Mouse (Mus musculus) adrenal gland, postnatal 10 days (tissue): ENCODE data around the gene Siglech. TPM values are rescaled to one million over a fixed set of nuclear protein-coding genes. Genes with fewer than 3 reads are reported as not detected.

ENCODE experiments used
- DNase-seq: peaks from one replicate; pipeline ENCODE4 v3.0.0; 2021; ENCODE audit warnings: mixed read lengths
- long read RNA-seq, 2 experiments: library from polyadenylated mRNA; stranded (forward); transcript quantifications; one replicate each; pipeline ENCODE4 v2.0.0; 2021
- total RNA-seq, 2 experiments: library from RNA; stranded (reverse); gene quantifications; 2 replicates each; pipeline ENCODE4 v1.2.3; 2021

Siglech gene
- 1 to 10 TPM in 1 of 2 experiments, under 1 TPM in 1; 0.93 to 1.5 TPM for total RNA-seq
- long read RNA-seq, experiment 1, partial matches to known transcripts: 0 of 2 reads
- long read RNA-seq, experiment 1, other reads (novel, unspliced or antisense): 0 of 2 reads
- long read RNA-seq, experiment 2: 0 reads

DNA sequence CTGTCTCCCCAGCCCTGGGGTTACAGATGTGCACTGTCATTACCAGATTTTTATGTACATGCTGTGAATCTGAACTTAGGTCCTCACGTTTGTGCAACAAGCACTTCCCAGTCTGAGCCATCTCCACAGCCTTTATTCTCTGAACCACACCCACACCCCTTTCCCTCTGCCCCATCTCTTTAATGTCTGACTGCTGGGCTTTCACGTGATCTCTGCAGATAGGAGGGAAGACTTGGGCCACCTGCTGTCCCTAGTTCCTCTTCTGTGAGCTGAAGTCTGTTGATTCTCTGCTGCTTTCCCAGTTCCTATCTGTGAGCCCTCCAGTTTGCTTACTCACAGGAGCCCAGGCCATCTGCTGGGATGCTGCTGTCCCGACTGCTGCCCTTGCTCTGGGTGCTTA, at the start of gene Siglech:
Gene Siglech (plus strand): TSS at position 253 of the 400 bp plus-strand sequence.
- DNase-seq: no peak

DNA sequence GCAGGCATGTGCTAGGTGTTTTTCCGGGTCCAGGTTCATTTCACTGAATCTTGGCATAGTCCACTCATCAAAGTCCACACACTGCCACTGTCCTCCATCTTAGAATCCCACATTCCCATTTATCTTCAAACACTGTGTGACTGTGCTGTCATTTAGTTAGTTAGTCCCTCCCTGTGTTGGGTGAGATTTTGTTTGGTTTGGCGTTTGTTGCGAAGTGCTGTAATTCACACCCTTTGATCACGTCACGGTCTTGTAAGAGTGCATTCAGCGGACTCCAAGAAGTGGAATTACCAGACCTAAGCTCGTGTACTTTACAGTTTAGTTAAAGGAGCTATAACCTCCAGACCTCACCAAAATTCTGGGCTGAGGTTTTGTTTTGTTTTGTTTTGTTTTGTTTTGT, 45.3 kb upstream of the Siglech start:
- no peak for DNase-seq

DNA sequence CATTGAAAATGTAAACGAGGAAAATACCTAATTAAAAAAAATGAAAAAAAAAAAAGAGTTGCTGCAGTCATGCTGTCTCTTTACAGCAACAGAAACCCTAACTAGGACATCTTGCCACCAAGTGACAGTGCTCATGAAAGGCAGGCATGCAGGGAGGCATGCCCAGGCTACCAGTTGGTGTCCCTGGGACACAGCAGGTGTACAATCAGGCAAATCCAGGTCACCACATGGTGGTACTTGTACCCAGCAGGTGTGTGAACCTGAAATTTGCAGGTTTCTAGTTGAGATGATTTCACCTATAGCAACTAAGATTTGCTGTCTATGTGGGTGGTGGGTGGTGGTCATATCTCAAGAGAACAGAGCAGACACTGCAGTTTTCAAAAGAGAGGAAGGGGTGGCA, 39.1 kb upstream of the Siglech start:
- no peak for DNase-seq

DNA sequence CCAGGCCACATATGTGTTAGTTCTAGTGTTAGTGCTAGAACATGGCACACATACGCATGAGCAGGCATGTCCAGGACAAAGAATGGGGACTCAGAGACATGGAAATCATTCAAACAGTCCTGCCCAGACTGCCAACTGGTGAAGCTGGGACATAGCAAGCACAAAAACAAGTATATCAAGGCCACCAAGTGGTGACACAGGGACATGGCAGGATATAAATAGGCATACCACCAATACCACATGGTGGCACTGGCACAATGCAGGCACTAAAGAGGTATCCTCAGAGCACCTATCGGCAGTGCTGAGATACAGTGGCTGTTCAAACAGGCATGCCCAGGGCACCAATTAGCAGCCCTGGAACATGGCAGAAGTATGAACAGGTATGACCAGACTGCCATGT, 33.5 kb upstream of the Siglech start:
- DNase-seq: no peak

DNA sequence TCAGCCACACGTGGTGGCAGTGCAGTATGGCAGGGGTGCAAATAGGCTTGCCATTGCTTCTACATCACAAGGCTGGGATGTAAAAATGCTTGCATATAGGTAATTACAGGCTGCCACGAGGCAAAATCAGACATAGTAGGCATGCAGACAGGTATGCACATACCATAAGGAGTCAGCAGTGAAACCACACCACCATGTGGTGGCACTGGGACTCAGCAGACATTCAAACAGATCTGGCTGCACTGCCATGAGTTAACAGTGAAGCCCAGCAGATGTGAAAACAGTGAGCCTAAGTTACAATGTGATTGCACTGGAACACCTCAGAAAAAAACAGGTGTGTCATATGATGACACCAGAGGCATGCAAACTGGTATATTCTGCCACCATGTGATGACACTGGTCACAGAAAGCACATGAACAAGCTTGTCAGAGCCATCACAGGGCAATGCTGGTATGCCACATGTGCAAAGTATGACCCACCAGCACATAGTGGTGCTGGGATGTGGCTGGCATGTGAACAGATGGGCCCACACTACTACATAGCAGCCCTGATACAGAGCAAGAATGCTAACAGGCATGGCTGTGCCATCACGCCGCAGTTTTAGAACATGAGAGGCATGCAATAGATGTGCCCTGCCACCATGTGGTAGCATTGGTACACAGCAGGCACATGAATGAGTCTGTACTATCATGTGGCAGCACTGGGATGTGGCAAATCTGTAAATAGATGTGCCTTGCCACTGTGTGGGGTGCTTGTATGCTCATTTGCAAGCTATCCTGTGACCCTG, 30.7 kb upstream of the Siglech start:
- peak; percentile 61 for DNase-seq

DNA sequence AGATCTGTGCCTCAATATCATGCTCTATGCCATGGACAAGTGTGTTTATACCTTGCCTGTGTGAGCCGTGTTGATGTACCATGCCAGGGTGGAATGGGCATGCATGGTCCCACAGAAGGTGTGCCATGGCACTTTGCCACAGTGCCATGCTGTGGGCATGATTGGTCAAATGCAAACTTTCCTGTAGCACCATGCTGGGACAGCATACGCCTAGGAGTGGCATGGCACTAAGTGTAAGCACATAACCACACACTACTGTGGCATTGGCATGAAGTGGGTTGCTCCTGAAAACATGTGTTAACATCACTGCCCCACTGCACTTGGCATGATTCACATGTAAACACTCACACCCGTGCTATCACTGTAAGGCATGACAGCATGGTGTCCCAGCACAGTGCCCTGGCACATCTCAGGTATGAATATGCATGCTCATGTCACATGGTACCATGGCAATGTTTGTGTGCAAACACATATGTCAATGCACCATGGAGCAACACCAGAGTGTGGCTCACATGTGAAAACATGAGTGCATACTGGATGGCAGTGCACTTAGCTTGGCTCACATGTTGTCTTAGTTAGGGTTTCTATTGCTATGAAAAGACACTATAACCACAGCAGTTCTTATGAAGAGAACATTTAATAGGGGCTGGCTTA, 24.2 kb upstream of the Siglech start:
- DNase-seq: no peak

DNA sequence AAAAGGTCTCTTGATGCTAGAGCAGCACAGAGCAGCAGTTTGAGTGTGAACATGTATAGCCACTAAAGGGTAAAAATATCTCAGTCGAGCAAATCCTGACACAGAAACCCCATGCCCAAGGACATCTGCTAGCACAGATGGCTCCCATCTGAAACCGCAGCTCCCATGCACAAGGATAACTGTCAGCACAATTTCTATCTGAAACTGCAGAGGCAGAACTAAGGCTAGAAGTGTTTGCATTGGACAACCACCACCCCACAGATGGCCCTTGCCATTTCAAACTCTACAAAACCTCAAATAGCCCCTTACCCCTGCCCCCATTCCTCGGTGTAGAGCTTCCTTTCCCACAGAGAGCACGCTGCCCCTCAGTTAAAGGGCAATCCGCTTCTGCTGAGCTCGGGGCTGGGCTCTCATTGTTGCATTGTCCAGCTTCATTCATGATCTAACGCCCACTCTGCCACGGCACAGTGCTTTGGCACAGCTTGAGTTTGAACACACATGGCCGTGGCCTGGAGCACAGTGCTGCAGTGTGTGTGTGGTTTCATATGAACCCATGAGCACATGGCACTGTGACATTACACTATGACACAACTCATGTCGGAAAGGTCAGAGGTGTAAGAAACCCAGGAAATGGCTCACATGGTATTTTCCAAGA, 23.3 kb upstream of the Siglech start:
- DNase-seq: no peak

DNA sequence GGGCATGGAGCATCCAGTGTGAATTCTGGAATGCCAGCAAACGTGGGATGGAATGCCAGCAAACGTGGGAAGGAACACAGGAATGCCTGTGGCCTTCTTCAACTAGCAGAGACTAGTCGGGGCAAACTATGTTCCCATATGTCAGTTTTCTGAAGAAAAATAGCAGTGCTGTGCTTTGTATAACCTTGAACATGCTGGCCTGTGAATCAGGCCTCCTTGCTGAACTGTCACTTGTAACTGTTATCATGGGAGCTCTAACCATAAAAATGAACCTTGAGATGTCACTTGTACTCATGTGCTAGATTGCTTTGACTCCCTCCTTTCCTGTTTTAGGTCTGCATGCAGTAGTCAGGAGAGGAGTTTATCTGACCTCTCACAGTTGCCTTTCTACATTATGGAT, 17.1 kb upstream of the Siglech start:
- DNase-seq: no peak

DNA sequence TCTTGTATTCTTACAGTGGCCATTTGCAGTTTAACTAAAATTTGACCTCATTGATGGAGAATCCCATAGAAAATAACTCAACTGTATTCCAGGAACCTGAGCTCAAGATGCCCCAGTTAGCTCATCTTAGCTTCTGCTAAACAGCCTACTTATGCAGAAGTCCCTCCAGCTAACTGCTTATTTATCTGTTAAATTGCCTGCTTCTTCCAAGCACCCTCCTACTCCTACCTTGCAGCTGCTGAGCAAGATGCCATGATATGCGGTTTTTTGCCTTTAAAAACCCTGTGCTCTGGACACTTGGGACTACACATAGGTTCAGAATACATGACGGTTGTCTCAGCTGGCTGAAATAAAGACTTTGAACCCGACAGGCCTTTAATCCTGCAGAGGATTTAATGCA, 8.6 kb upstream of the Siglech start:
- DNase-seq: no peak

DNA sequence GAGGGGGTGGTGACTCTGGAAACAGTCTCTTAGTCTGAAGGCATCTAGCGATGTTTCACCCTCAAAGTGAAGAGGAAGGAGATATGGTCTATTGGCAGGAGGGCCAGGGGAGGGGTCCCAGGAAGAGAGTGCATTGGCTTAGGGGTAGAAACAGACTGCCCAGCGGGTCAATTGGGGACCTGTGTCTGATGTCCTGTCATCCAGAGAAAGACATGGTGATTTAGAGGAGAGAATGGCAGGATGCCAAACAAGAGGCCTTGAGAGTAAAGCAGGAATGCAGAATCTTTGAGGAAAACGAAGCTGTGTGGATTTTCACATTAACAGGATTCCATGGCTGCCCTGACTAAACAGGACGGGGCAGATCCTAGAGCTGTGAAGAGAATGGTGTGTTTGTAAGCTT, 12.0 kb downstream of the Siglech start:
- peak; percentile 37 for DNase-seq

DNA sequence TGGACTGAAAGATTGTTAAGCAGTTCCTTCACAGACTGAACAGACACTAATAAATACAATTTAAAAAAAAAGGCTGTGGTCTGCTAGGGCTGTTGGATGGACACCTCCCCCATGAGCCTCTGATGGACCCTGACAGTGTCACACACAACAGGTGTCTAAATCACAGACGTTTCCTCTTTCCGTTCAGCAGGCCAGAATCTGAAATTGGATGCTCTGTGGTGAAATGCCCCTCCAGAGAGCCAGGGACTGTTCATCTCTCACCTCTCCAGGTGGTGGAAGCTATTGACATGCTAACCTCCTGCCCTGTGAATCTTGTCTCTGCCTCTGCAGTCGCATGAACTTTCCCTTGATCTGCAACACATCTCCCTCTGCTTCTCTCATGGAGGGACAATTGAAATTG, 14.5 kb downstream of the Siglech start:
- DNase-seq: no peak

DNA sequence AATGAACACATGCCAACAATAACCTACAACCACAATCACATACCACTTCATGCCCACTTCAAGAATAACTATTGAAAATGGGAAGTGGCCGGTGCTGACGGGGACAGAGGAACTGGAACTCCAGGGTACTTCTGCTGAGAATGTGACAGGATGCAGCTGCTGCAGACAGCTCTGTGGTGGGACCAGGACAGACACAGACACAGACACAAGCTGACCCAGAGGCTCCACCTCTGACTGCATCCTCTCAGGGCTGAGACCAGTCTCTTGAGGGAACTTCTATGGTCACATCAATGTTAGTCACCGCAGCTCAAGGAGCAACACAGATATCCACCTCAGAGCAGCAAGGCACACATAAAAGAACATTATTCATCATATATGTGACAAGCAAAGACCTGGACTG, 16.6 kb downstream of the Siglech start:
- no peak for DNase-seq

DNA sequence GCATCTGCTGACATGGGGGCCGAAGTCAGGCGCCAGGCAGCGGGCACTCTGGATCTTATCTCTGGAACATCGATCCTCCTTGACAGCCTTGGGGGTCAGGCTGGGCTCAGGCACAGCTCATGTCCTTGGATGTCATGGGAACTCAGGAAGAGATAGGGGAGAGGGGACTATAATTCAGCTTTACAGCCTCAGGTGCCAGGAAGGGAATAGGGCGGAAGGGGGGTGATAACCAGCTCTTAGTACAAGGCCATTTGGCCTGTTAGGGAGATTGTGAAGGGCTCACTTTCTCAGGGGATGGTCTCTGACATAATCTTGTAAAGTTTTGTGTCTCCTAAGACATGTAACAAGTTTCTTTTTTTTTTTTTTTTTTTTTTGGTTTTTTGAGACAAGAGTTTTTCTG, 22.6 kb downstream of the Siglech start:
- peak; percentile 50 for DNase-seq

DNA sequence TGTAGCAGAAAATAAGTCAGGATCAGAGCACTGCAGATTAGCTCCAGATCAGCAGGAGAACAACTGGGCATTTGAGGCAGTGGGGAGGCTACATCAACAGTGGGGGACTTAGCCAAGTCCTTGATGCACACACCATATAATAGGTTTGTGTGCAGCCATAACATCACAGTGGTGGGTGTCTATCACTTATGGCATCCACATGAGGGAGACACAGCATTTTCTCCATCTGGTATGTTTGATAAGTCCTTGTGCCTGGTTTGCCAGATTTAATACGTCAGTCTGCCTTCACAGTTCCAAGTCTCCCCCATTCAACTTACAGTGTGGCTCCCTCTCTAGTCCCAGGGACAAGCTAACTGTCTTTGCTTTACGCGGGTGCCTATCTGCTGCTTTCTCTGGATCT, 24.3 kb downstream of the Siglech start:
- no peak for DNase-seq

DNA sequence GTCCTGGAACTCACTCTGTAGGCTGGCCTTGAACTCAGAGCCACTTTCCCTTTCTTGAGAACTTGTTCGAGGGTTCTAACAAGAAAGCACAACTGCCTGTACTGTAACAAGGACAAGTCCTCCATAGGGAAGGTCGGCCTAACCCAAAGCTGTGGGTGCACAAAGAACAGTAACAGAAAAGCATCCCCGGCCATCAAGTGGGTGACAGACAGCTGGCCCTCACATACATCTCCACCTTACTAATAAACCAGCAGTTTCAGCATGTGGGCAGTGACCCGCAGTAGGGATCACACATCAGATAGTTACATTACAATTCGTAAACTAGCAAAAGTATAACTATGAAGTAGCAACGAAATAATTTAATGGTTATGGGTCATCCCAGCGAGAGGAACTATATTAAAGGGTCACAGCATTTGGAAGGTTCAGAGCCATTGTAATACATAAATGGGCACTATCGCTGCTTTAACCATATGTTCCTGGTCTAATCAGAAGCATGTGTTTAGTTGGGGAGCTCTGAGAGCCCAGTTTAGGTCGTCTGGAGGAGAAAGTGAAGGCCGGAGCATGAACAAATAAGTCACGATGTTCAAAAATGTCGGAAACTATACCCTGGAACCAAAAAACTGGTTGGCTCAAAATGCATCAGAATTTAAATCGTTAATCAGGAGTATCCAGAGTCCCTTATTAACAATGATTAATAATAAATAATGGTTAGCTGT, 25.4 kb downstream of the Siglech start:
- no peak for DNase-seq

DNA sequence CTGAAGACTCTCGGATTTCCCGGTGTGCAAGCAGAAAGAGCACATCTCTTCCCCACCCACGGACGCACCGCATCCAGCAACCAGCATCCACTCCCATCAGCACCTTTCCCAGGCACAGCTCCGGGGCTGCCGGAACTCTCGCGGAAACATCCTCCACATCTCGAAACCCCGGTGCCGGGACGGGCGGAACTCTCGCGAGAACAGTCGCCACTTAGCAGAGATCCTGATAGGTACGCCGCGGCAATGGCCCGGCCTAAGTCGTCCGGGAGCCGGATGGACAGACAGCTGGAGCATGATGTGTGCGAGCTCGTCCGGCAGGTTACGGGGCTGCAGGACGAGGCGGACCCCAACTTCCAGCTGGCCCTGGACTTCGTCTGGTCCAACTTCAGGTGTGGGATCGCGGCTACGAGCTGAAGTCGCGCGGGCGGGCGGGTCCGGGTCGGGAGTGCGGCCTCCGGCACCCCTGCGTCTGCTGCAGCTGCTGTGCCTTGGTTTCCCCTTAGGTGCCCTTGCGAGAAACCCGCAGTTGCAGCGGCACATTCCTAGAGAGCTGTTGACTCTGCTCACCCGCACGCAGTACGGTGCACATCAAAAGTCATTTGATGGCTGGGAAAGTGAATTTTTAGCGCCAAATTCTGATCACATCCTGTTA, 26.1 kb downstream of the Siglech start, which contains the start of gene Tubgcp5:
Gene Tubgcp5 (plus strand): TSS at position 203 of the 652 bp plus-strand sequence.
- peak; percentile 98 for DNase-seq

DNA sequence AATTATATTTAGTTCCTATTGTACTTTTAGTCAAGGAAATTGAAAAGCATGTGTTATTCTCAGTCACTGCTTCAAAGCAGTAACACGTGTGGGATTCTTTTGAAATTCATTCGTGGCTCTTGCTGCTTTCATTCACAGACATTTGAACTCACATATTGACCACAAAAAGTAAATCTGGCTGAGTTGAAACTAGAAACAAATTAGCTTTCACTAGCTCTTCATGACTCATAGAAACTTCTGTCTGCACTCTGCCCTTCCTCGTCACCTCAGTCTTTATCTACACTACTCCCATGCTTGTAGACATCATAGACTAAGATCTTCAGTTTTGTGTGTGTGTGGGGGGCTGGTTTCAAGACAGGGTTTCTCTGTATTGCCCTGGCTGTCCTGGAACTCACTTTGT, 32.0 kb downstream of the Siglech start:
- DNase-seq: no peak

DNA sequence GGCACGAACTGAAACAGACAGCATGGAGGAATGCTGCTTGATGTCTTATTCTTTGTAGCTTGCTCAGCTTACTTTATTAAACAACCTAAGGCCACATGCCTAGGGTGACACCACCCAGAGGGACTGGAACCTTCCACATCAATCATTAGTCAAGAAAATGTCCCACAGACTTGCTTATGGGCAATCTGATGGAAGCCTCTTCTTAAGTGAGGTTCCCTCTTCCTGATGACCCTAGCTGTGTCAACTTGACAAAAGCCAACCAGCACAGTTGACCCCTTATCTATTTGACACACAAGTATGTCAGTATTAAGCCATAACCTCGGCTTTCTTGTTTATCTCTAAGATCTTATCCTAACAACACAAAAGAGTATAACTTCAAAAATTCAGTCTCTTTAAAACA, 42.0 kb downstream of the Siglech start:
- no peak for DNase-seq

DNA sequence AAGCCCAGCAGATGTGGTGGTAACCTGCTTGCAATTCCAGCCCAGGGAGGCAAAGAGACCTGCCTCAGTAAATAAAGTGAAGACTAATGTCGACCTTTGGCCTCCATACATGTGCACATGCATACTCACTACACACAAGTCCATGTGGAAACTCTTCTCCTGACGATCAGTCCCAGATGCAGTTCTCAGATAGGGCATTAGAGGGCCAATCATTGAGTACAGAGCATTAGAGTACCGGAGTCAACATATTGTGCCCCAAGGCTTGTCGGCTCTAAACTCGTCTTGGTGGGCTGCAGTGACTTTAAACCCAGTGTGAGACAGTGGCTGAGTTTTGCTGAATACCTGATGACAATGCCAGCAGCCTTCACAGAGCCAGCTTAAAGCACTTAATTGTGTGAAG, 56.5 kb downstream of the Siglech start:
- no peak for DNase-seq

DNA sequence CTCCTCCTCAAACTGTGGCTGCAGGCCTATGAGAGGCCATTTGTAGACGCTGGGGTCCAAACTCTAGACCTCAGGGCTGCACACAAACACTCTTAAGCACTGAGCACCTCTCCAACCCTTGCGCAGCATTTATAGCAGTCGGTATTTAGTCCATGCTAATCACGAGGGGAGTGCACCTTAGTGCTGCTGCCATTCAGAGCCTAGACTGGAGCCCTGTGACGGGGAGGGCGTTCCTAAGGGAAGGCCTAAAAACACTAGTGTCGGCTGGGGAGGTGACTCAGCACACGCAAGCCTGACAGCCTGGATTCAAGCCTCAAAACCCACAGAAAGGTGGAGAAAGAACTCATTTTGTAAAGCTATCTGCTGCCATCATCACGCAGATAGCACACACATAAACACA, 59.6 kb downstream of the Siglech start:
- no peak for DNase-seq
